Mouse (Mus musculus) liver, embryonic 14.5 days (tissue): ENCODE measurements around the gene Arl8a.

Experiments
- CTCF ChIP-seq: IDR thresholded peaks from 2 replicates; pipeline ENCODE4 v1.5.1; 2016; ENCODE audit warnings: antibody characterized with exemption, low read depth, control low read depth
- EP300 ChIP-seq: IDR thresholded peaks from 2 replicates; pipeline ENCODE4 v1.6.1; 2016; ENCODE audit warnings: antibody characterized with exemption, low read depth

DNA sequence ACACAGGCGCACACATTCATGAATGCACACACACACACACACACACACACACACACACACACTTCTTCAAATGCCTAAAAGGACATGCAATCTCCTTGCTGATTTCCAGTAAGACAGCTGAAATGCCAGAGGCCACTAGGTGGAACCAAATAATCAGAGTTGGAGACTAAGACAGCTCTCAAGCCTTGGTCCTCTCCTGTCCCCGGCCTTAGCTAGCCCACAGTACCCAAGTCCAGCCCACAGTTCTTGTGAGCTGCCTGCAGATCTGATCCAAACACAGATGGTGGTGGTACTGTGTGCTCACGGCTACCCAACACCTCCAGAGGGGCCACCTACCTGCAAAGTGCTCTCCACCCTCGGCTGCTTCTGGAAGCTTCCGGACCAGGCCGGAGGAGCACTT is 25.4 kb downstream of the Arl8a start:
- TF ChIP-seq CTCF (peak; percentile 68), EP300 (no peak)
